Mouse (Mus musculus) left cerebral cortex, postnatal 14 days (tissue): ENCODE measurements at regions not wholly inside any gene's neighbourhood (a gene's known extent, or its start where the extent isn't known, plus 50 kb on each side); places are given as distances from the start of the nearest gene placed in this dataset.

ENCODE experiments used
- DNase-seq, 2 experiments: peaks; one replicate each; pipeline ENCODE4 v3.0.0; 2021 to 2022; ENCODE audit warnings: low spot score in 2 of 2, mixed read lengths in 1 of 2
- intact Hi-C: fragments of 180-260 bp; cut with DNase I; formaldehyde crosslinking; loops from one replicate; pipeline ENCODE4 v1.15.1; 2025

DNA sequence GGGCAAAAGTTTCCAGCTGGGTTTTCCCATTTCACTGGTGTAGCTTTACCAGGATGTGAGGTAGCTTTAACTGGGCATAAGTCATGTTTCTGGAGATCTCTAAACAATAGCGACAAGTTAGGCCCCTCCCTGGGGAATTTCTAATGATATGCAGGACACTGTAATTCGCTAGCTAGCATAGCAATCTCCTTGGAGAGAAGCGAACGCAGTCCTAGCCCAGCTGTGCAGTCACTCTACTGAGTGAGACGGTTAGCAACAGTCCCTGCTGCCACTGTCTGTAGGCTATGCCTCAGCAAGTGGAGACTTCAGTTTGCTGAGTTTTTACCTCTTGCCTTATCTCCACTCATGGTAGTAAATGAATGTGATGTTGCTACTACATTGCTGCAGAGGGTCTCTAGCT lies 416.1 kb downstream of the Pros1 start:
- no peak for DNase-seq
- intact Hi-C loops = no loop called here

DNA sequence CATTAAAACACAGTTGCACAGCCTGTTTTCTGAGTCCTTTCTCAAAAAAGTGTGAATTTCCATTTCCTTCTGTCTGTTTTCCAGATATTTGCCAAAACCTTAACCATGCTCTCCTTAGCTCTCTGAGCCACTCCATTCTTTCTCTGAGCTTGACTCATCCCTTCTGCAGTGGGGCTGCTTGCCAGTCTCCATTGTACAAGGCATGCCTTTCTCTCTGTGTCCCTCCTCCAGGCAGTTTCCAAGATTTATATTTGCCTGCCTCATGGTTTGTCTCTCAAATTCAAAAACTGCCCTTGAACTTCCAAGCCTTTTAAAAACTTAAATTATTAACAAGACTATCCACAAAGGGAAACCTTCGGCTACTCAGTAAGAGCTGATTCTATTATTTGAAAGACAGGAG lies 423.4 kb downstream of the Pros1 start:
- no peak for DNase-seq
- intact Hi-C loops = no loop called here

DNA sequence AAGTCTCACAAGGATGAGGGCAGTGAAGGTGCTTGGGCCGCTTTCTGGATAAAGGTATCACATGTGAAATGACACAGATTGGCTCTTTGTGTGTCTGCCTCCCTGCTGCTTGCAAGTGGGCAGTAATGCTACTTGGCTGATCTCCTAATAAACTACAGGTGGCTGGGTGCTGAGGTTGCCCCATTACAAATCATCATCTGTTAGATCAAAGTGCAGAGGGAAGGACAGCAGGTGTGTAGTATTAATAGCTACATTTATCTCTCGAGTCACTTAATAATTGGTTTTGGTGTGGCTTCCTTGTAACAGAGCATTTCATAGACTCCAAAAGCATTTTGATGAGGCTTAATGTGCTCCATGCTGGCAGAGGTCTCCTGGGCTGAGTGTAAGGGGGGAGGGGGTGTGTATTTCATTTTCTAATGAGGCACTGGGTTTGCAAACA lies 424.2 kb downstream of the Pros1 start:
- no peak for DNase-seq
- intact Hi-C loops = no loop called here

DNA sequence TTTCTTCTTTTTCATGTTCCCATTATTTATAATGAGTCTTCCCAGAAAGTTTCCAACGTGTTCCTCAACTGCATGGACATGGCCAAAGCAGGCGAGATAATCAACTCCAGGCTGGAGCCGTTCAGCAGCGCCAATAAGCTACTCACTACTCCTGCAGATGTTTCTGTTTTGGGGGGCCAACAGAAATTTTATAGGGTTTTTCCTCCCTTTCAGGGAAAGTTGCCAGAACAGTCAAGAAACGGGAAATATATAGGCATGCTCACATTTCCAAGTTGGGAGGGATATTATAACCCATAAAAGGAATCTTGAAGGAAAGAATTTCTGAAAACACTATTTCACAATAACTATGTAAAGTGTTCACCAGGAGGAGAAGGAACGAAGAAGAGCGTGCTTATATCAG lies 433.5 kb downstream of the Pros1 start:
- intact Hi-C loops = no loop called here
- no peak for DNase-seq

DNA sequence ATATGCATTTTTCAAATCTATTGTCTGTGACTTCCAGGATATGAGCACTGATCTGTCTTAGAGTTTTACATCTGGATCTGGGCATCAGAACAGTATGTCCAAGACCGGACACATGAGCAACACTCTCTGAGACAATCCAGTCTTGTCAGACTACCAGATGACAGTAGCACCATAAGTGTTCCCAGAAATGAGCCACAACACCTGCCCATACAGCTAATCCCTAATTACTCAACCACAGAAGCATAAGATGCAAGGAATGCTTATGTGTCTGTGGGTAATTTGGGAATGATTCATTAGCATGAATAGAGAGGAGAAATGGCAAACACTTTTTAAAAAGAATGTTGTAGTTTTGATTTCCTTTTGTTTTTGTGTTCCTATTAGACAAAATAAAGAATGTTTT lies 457.6 kb downstream of the Pros1 start:
- intact Hi-C loops = no loop called here
- no peak for DNase-seq

DNA sequence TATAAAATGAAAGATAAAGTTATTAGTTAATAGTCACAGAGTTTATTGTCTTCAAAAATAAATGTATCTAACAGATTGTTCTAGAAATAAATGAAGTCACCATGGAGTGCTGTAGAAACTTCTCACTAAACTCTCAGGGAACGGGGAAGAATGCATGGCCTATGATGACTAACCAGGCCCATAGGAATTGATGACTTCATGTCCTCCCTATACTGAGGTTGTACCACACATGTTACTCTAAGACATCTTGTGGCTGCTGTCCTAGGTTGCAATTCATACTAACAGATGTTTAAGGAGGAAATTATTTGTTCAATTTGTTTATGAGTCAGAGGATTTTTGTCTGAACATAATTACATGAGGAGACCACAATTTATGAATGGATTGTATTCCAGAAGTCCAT lies 459.4 kb downstream of the Pros1 start:
- DNase-seq = no peak

DNA sequence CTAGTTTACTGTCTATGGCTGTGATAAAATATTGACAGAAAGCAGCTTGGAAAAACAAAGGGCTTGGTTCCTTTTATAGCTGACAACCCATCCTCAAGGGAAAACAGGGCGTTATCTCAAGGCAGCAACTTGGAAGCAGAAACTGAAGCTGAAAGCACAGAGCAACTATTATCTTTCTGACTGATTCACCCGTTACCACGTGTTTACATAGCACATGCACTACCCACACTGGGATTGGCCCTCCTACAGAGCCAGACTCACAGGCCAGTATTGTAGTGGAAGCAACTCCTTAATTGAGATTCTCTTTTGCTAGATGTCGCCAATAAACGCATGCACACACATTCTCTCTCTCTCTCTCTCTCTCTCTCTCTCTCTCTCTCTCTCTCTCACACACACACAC lies 465.5 kb downstream of the Pros1 start:
- intact Hi-C loops = no loop called here
- DNase-seq = no peak

More for the DNA sequence above, 459.4 kb downstream of the Pros1 start:
- intact Hi-C loops = no loop called here

DNA sequence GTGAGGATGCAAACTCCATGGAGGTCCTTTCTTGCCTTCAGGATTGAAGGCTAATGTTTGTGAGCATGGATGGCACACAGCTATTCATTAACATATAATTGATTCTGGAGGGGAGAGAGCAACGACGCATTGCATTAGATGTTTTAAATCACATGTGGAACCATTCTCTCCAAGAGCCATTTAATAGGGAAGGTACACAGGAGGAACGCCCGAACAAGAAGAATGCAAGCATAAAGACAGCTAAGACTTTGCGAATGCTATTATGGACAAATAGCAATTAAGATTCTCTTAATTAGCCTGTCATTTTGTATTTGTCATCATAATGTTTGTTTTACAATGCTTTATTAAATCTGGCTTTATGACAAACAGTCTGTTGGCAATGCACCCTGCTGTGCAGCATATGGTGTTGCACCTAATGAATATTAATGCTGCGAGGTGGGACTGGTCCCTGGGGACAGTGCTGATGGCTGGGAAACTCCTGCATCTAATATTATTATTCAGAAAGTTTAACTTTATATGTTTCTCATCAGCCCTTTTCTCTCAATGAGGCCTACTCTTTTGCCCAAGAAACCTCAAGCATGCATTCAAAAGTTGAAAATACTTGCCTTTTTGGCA lies 497.5 kb downstream of the Pros1 start:
- intact Hi-C loops = no loop called here
- no peak for DNase-seq

DNA sequence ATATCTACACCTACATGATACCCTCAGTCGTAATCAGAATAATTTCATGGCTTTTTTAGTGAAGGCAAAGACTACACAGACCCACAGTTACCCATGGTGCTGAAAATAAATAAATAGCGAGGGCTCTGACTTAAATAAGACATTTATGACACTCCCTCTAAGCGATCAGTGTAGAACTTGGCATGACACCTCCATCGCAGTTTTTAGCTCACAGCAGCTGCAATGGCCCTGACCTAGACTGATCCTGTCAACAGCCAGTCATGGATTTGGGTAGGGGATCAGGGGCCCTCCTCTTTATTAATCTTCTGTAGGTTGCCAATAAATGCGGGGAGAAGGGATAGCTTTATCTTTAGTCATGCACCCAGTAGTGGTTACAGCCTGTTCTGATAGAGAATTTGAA lies 494.1 kb downstream of the Epha3 start:
- intact Hi-C loops = no loop called here
- DNase-seq = no peak

DNA sequence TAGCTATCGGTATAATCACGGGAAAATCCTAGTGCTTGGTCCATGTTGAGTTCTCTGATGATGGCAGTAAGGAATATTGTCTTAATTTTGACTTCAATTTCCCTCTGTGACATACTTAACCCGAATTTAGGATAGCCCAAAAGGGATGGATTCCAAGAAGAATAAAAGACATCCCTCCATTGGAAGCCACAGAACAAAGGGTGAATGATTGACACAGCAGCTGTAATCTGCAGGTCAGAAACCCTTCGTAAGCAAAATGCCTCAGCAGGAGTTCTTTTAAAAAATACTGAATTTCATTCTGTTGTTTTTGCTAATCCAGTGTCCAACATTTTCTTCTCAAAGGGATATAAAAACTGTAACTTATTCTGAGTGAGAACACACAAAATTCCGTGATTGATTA lies 492.7 kb downstream of the Epha3 start:
- no peak for DNase-seq

DNA sequence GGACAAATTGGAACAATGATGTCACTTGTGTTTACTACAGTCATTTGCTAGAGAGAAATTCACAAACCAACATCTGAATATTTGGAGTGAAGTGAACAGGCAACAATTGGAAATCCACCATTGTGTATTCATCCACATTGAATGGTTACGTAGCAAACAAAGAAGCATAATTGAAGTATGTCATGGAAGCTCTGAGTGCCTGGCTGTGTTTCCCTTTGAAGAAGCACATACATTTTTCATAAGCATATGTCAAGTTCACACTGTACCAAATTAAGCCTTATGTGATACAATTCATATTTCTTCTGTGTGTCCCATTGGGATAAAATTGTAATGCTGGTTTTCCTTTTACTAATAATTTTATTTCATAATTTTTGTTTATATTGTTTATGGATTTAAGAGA lies 459.0 kb downstream of the Epha3 start:
- DNase-seq = no peak
- intact Hi-C loops = no loop called here

More for the DNA sequence above, 492.7 kb downstream of the Epha3 start:
- intact Hi-C loops = no loop called here

DNA sequence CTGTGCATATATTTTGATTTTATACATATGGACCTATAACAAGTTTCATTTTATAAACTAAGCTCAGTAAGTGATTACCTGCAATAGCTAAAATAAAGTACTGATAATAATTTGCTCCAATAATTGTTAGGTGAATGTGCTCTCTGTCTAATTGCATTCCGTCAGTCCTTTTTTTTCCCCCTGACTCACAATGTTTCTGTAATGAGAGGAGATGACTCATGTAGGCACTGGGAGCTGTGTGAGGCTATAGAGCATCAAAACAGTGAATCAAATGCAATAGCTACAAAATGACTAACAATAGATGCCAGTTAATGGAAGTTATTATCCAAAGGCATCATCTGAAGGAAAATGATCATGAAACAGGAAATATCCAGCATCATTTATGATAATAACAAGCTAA lies 451.3 kb downstream of the Epha3 start:
- no peak for DNase-seq
- intact Hi-C loops = no loop called here

DNA sequence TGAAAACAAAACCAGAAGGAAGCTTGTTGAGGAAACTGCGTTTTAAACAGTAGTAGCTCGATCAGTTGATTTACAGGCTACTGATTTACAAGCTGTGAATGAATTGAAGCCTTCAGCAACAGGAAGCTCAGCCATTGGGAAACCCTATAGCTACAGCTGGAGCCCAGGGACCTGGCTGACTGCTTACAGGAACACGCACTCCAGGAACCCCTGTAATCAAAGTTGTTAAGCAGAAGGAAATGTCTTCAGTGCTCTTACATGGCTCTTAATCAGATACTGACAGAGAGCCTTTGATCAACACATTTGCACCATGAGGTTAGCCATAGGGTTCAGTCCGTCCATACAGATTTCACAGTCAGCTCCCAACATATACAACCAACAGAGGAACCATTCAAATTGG lies 411.7 kb downstream of the Epha3 start:
- intact Hi-C loops = no loop called here
- DNase-seq = no peak

DNA sequence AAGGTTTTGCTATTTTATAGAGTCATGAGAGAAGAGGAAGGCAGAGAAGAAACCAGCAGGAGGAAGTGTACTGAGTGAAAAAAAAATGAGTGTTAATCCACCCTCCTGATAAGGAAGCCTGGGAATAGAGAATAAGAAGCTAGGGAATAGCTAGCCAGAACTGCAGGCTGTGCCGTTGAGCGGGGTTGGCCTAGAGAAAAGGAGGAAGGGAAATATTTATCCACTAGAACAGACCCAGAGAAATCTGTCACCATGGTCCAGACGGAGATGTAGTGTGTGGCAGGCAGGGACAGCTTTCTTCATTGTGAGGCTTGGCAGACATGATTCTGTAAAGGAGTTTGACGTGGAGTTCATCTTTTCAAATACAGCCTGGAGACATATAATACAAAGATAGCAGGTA lies 397.4 kb downstream of the Epha3 start:
- DNase-seq = no peak
- intact Hi-C loops = no loop called here

DNA sequence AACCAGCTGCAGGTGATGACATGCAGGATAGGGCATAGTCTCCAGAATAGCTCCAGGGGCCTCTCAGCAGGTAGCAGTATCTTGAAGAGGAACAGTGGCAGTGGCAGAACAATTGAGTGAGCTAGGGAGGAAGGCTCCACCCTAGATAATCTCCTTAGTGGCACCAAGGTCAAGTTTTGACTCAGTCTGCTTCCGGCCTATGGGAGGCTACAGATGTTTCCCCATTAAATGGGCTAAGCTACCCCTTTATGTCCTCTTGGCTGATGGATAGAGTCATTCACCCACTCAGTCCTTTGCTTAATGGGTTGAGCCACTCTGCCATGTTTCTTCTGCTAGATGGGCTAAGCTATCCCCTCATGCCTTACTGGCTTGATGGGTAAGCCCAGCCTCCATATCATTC lies 395.1 kb downstream of the Epha3 start:
- intact Hi-C loops = no loop called here
- DNase-seq = no peak
